Mouse (Mus musculus): Measurements from ENCODE around the gene Gm21970.

Gene Gm21970

DNA sequence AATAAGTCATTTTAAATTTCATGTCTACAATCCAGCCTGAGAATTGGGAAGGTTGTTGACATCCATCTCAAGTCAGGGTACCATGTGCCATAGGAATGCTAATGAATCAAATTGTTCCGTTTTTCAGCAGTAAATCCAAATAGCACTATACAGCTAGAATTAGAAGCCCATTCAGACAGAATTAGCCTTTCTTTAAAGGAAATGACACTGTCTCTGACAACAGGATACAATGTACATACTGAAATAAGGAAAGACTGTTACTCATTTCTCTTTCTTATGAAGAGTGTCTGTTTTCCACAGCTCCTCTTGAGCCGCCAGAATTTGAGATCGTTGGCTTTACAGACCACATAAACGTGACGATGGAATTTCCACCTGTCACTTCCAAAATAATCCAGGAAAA lies at the start of gene Gm21970:
Gm21970 (plus strand) TSS at position 301 of the 400 bp plus-strand sequence.
- no peak for DNase-seq (ENCODE audit: low read depth, low spot score)

DNA sequence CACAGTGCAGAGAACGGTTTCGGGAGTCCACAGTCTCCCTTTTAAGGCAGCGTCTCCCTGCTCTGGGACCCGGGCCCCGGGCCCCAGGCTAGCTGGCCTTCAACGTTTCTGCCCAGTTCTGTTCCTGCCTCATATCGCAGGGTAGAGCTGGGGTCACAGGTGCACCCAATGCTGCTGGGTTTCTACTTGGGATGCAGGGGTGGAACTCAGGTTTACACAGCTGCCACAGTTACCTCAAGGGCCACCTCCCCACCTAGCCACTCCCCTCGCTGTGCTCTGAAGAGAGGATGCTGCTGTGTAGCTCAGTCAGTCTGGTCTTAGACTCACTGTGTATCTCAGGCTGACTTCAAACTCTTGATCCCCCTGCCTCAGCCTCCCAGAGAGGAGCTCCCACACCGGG lies 45.0 kb upstream of the Gm21970 start:
- DNase-seq (ENCODE audit: low read depth, low spot score), result no peak

- no peak for DNase-seq (ENCODE audit: low read depth, low spot score)
These were observed 43.8 kb upstream of the Gm21970 start for GRCm38 (mm10) chr16:91347491-91348263.

DNA sequence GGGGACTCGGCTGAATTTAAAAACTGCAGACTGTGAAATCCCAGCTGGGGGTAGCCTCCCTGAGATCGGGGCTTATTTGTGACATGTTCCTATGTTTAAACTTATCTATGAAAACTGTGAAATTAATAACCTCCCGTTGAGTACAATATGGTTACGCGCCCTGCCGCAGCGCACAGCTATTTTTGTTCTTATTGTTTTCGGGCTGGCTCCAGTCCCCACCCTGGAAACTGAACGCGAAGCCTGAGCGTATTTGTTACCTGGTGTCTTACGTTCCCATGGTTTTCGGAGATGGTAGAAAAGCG lies 43.3 kb upstream of the Gm21970 start:
- DNase-seq (ENCODE audit: low read depth, low spot score), result no peak

DNA sequence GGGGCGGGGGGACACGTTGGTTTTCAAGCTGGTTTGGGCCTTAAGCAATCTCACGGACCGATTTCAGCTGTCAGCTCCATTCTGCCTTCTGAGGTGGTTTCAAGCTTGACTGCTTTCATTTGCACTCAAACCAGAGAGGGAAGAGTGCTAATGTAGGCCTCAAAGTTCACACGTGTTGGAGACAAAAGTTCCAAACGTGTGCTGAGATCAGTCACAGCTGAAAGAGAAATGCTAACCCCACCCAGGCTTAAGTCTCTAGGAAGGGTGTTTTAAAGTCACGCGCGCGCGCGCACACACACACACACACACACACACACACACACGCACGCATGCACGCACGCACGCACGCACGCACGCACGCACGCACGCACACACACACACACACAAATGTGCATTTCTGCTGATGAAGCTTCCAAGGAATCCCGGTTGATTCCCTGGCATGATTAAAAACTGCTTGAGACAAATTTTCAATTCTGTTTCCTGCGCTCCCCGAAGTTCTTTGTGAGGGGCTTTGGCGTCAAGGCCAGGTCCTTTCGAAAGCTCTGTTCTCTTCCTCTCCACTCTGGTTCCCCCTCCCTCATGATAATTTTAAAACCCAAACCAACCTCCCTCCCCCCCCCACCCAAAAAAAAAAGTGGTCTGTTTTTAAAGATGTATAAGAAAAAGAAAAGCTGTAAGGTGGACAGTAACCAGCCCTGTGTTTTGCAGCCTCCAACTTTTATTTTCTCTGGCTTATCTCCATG lies 42.8 kb upstream of the Gm21970 start:
- no peak for DNase-seq (ENCODE audit: low read depth, low spot score)

- DNase-seq (ENCODE audit: low read depth, low spot score), result peak; percentile 77
These were observed 39.4 kb upstream of the Gm21970 start for GRCm38 (mm10) chr16:91352084-91352562.

DNA sequence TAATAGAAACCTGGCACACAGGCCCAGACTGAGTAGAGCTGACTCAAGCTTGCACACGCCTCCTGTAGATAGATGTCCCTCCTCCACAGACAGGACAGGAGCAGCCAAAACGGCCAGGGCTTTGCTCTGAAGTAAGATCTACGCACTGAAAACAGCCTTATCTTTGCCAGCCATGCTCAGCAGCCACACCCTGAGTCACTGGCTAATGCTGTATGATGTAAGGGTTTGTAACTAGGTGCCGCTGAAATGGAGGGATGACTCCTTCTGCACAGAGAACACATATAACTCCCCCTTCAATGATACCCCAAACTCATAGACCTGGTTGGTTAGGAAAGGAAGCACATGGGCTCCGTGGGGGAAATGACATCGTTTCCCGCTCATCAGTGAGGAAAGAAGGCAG lies 38.8 kb upstream of the Gm21970 start:
- DNase-seq (ENCODE audit: low read depth, low spot score), result no peak

GRCm38 (mm10) chr16:91353177-91353576 lies 38.3 kb upstream of the Gm21970 start:
- DNase-seq (ENCODE audit: low read depth, low spot score), result no peak

GRCm38 (mm10) chr16:91353638-91354037 lies 37.9 kb upstream of the Gm21970 start:
- no peak for DNase-seq (ENCODE audit: low read depth, low spot score)

- DNase-seq (ENCODE audit: low read depth, low spot score), result no peak
These were observed 36.9 kb upstream of the Gm21970 start for GRCm38 (mm10) chr16:91354599-91354998.

DNA sequence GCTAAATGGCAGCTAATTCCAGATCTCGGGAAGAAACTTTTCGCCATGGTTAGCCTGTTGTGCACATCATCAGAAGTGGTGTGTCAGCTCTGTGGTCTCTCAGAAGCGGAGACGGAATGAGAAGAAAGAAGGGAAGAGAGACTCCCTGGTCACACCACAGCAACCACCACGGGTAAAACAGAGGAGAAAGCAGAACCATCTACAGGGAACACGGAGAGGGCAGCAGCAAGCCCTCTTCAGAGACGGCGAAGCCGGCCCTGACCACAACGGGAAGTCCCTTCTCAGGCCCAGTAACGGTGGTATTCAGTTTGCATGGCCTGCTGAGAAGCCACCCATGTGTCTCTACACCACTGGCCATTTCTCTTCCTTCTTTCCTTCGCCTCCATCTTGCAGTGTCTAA lies 36.4 kb upstream of the Gm21970 start:
- no peak for DNase-seq (ENCODE audit: low read depth, low spot score)

- no peak for DNase-seq (ENCODE audit: low read depth, low spot score)
These were observed 34.6 kb upstream of the Gm21970 start for GRCm38 (mm10) chr16:91356760-91357525.

DNA sequence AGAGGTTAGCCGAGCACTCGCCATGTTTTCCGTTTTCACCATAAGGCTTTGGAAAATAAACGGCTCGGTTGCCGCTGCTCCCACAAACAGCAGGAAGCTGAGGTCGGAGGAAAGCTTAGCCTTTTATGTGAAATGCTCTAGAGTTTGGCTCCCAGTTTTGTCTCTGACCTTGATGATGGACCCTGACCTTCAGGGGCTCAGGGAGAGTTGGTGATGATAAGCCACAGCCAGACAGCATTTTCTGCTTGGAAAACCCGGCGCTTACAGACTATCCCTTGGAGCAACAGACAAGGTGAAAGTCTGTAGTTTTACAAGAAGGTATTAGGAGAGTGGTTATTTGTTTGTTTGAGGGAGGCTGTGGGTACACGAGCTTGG lies 34.0 kb upstream of the Gm21970 start:
- DNase-seq (ENCODE audit: low read depth, low spot score), result no peak

DNA sequence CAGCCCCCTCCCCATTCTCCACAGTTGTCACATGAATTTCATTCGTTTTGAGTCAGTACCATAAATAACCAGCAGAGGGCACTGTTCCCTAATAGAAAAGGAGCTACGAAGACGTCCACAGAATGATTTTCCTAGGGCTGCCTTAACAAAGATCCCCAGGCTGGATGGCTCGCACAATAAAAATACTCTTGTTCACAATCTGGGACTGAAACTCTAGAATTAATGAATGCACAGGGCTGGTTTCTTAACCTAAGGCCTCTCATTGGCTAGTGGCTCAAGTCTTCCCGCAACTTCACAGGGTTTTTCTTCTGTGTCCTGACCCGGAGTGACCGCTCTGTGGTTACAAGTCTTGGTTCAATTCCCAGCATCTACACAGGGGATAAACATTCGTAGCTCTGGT lies 33.0 kb upstream of the Gm21970 start:
- peak; percentile 89 for DNase-seq (ENCODE audit: low read depth, low spot score)

DNA sequence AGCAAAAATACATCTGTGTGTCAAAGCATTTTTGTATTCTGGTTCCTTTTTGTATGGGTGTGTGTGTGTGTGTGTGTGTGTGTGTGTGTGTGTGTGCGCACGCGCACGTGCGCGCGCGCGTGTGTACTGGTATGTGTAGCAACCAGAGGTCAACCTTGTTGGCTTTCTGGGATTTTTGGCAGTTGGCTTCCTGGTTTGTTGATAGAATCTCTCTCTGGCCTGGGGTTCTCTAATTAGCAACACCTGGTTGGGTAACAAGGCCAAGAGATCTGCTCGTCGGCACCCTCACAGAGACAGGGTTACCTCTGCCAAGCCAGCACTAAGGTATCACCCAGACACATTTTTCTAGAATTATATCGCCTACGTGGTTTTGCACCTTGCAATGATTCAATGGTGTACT lies 32.0 kb upstream of the Gm21970 start:
- no peak for DNase-seq (ENCODE audit: low read depth, low spot score)

- no peak for DNase-seq (ENCODE audit: low read depth, low spot score)
These were observed 31.4 kb upstream of the Gm21970 start for GRCm38 (mm10) chr16:91360162-91360561.

DNA sequence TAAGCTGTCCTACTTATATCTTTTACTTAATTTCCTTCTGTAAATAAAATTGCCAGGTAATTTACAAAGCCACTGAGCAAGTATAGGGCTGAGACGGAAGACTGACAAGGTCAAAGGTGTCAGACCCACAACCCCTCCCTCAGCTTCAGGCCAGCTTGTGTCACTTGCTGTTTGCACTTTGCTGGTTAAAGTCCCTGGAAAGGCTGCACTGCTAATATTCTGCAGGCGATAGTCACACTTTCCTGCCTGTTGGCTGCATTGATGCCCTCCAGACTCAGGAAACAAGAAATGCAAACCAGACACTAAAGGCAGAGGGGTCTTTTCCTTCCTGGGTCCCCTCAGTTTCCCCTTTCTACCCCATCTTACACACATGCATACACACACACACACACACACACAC lies 29.5 kb upstream of the Gm21970 start:
- DNase-seq (ENCODE audit: low read depth, low spot score), result no peak

DNA sequence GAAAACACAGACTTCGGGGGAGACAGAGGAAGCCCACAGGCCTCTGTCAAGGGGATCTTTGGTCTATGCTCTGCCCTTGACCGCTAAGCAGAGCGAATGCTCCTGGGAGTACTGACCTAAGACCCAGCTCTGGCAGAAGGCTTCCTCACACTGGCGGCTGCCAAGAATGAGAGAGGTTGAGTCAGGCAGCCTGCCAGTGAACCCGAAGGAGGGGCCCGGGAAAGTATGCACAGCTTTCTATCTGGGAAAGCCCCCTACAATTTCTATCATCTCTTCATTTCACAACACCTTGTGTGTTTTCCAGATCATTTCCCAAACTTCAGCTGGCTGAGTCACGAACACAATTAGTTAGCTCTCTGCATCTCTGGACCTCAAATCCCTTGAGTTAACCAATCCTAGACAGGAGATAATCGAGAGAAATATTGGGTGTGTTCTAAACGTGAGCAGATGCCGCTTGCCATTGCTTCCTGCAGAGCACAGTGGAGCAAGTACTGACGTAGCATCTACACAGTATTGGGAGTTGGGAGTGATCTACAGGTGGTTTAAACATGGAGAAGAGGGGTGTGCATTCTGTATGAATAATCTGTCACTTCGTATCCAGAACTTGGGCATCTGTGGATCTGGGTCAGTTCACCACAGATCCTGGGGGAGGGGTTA lies 28.8 kb upstream of the Gm21970 start:
- DNase-seq (ENCODE audit: low read depth, low spot score), result no peak

- no peak for DNase-seq (ENCODE audit: low read depth, low spot score)
These were observed 28.0 kb upstream of the Gm21970 start for GRCm38 (mm10) chr16:91363483-91363882.

DNA sequence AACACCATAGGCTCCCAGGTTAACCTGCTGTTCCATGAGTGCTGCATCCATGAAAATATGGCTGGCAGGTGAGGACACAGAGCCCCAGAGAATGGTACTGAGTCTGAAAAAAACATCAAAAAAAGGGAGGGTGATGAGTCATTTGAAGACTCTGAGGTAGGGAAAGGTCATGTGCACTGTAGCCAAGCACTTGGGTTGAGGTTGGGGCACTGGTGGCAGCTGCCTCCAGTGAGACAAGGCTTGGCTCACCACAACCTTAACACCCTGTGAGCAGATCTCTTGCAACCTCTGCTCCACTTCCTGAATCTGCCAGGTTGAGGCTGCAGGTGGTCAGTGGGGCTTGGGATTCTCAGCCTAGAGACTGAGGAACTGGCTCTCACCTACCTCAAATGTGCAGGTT lies 25.0 kb upstream of the Gm21970 start:
- no peak for DNase-seq (ENCODE audit: low read depth, low spot score)

DNA sequence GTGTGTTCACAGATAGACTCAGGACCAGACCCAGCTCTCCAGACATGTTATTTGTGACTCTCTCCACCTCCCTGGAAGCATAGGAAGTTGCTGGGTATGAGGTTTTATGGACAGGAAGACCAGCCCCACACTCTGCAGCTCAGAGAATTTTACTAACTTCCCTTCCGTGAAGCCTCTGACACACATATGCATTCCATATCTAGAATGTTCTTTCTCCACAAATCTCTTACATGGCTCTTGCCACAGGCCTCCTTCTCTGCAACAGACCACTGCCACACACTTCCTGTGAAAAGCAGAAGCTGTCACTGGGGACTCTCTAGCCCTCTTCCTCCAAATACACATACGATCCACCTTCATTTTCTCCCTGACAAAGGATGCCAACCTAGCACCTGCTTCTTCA lies 24.5 kb upstream of the Gm21970 start:
- DNase-seq (ENCODE audit: low read depth, low spot score), result no peak

Measured in forelimb bud, embryonic 11.5 days (tissue).